ENCODE assay signal across 22 mouse cellular contexts in the genomic region with DNA sequence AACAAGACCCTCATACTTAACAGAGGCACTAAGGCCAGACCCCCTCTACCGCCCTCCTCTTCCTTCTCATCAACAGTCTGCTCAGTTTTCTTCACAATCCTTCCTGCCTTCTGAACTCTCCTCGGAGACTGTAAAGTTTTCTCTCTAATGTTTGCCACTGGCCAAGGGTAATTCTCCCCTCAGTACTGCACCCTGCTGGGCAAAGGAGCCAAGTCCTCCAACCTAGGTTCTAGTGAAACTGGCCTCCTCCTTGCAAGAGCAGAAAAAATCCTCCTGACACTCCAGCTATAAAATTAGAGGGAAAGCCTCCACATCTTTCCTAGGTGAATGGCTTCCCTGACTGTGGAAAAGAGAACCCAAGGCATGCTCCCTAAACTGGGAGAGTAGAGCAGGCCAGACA. TPM values are rescaled to one million over a fixed set of nuclear protein-coding genes. Genes with fewer than 3 reads are reported as not detected.
DNase-seq lines count a peak whose midpoint lies in the region; ATAC-seq and TF ChIP-seq lines count a peak whose summit lies in the region.
"Had no signal": no experiment of that assay in that cellular context is flagged by ENCODE, and none has a peak within 500 bp of the region (broad histone marks: within the 10 kb centered on the region; RNA-seq: fewer than 3 reads in every experiment).

No protein-coding gene starts in this region.

- no peaks in the 10 kb centered on the region for H3K9me3 ChIP-seq in intestine, postnatal 0 days (ENCODE audit: control insufficient read depth)
- H3K9me3 ChIP-seq in intestine, embryonic 15.5 days: no peaks in the 10 kb centered on the region
- no peaks in the 10 kb centered on the region for H3K9me3 ChIP-seq in lung, postnatal 0 days (ENCODE audit: low read length)
- H3K9me3 ChIP-seq in stomach, postnatal 0 days (ENCODE audit: control insufficient read depth, low read length): no peaks in the 10 kb centered on the region
- H3K9me3 ChIP-seq in midbrain, embryonic 14.5 days (ENCODE audit: control insufficient read depth, low read length): no peaks in the 10 kb centered on the region
- H3K9me3 ChIP-seq: embryonic facial prominence, embryonic 12.5 days; heart, embryonic 15.5 days; hindbrain, embryonic 10.5 days; limb, embryonic 13.5 days; liver, embryonic 12.5 days had no signal

- H3K4me1 ChIP-seq in intestine, postnatal 0 days (replicated peaks; ENCODE audit: control insufficient read depth, insufficient read depth, low read length): no peaks in the 10 kb centered on the region
- H3K4me1 ChIP-seq in intestine, embryonic 15.5 days (replicated peaks): no peaks in the 10 kb centered on the region
- H3K4me1 ChIP-seq in lung, postnatal 0 days (ENCODE audit: insufficient read depth, low read depth, low read length): no peaks in the 10 kb centered on the region
- no peaks in the 10 kb centered on the region for H3K4me1 ChIP-seq in stomach, postnatal 0 days (replicated peaks; ENCODE audit: control insufficient read depth, insufficient read depth)
- H3K4me1 ChIP-seq in midbrain, embryonic 14.5 days (ENCODE audit: control insufficient read depth, insufficient read depth, low read length): no peaks in the 10 kb centered on the region
- H3K4me1 ChIP-seq: embryonic facial prominence, embryonic 12.5 days; heart, embryonic 15.5 days; hindbrain, embryonic 10.5 days; limb, embryonic 13.5 days; liver, embryonic 12.5 days had no signal

- H3K9ac ChIP-seq in intestine, postnatal 0 days (ENCODE audit: low read depth, low read length): no peak overlapping the region
- H3K9ac ChIP-seq in intestine, embryonic 15.5 days: no peak overlapping the region
- no peak overlapping the region for H3K9ac ChIP-seq in lung, postnatal 0 days (replicated peaks; ENCODE audit: low read depth)
- H3K9ac ChIP-seq in stomach, postnatal 0 days (ENCODE audit: low read length): no peak overlapping the region
- no peak overlapping the region for H3K9ac ChIP-seq in midbrain, embryonic 14.5 days (replicated peaks; ENCODE audit: low read length)
- H3K9ac ChIP-seq: embryonic facial prominence, embryonic 12.5 days; heart, embryonic 15.5 days; limb, embryonic 13.5 days; liver, embryonic 12.5 days had no signal

- no peak overlapping the region for H3K27ac ChIP-seq in intestine, postnatal 0 days (ENCODE audit: low read depth, low read length)
- H3K27ac ChIP-seq in intestine, embryonic 15.5 days: no peak overlapping the region
- H3K27ac ChIP-seq in lung, postnatal 0 days (ENCODE audit: low read length): no peak overlapping the region
- H3K27ac ChIP-seq in stomach, postnatal 0 days (replicated peaks): no peak overlapping the region
- no peak overlapping the region for H3K27ac ChIP-seq in midbrain, embryonic 14.5 days (replicated peaks; ENCODE audit: low read depth, low read length)
- H3K27ac ChIP-seq: embryonic facial prominence, embryonic 12.5 days; heart, embryonic 15.5 days; hindbrain, embryonic 10.5 days; limb, embryonic 13.5 days; liver, embryonic 12.5 days had no signal

- no peak for TF ChIP-seq EP300 in lung, postnatal 0 days (IDR thresholded peaks at IDR 0.05)
- no peak for TF ChIP-seq EP300 in stomach, postnatal 0 days (optimal IDR thresholded peaks at IDR 0.05)

- DNase-seq in lung, postnatal 0 days (ENCODE audit: low spot score): no peak
- DNase-seq in lung, postnatal 10 days: no peak
- no peak for DNase-seq in Patski (ENCODE audit: low read depth, low spot score)
- peak; percentile 17 for DNase-seq in stomach, postnatal 0 days (ENCODE audit: low spot score)
- DNase-seq in midbrain, embryonic 14.5 days: no peak
- DNase-seq in adrenal gland, postnatal 14 days: no peak
- DNase-seq: adrenal gland, postnatal 36 days; cerebellum, adult 11 months; cerebellum, postnatal 14 days; gastrocnemius, postnatal 36 days; layer of hippocampus, postnatal 36 days; lung, adult 18-20 months had no signal

- ATAC-seq in intestine, postnatal 0 days: no peak
- no peak for ATAC-seq in intestine, embryonic 15.5 days
- no peak for ATAC-seq in lung, postnatal 0 days
- no peak for ATAC-seq in Patski
- no peak for ATAC-seq in stomach, postnatal 0 days (ENCODE audit: low FRiP score, low TSS enrichment)
- ATAC-seq in midbrain, embryonic 14.5 days (ENCODE audit: low FRiP score, low TSS enrichment): no peak
- ATAC-seq: hindbrain, embryonic 16.5 days; intestine, embryonic 16.5 days; liver, embryonic 12.5 days had no signal

- TF ChIP-seq CTCF in intestine, postnatal 0 days (IDR thresholded peaks at IDR 0.05; ENCODE audit: low read depth): peak; percentile 59
- TF ChIP-seq CTCF in lung, postnatal 0 days (IDR thresholded peaks at IDR 0.05): peak; percentile 46
- TF ChIP-seq CTCF in Patski (IDR thresholded peaks at IDR 0.05): peak; percentile 45
- TF ChIP-seq CTCF in stomach, postnatal 0 days (IDR thresholded peaks at IDR 0.05; ENCODE audit: low read depth): peak; percentile 47

- H3K4me3 ChIP-seq in intestine, postnatal 0 days (ENCODE audit: low read depth, low read length): no peak overlapping the region
- H3K4me3 ChIP-seq in intestine, embryonic 15.5 days (replicated peaks): no peak overlapping the region
- no peak overlapping the region for H3K4me3 ChIP-seq in lung, postnatal 0 days (ENCODE audit: low read depth, low read length)
- no peak overlapping the region for H3K4me3 ChIP-seq in stomach, postnatal 0 days (ENCODE audit: low read depth, low read length)
- H3K4me3 ChIP-seq in midbrain, embryonic 14.5 days (replicated peaks; ENCODE audit: low read depth, low read length): no peak overlapping the region
- H3K4me3 ChIP-seq: embryonic facial prominence, embryonic 12.5 days; heart, embryonic 15.5 days; hindbrain, embryonic 10.5 days; limb, embryonic 13.5 days; liver, embryonic 12.5 days had no signal

- H3K4me2 ChIP-seq in intestine, postnatal 0 days (replicated peaks; ENCODE audit: low read depth): no peak overlapping the region
- no peak overlapping the region for H3K4me2 ChIP-seq in intestine, embryonic 15.5 days (replicated peaks)
- H3K4me2 ChIP-seq in lung, postnatal 0 days (replicated peaks; ENCODE audit: low read depth, low read length): no peak overlapping the region
- no peak overlapping the region for H3K4me2 ChIP-seq in stomach, postnatal 0 days (replicated peaks; ENCODE audit: low read depth)
- no peak overlapping the region for H3K4me2 ChIP-seq in midbrain, embryonic 14.5 days (ENCODE audit: low read length)
- H3K4me2 ChIP-seq: embryonic facial prominence, embryonic 12.5 days; heart, embryonic 15.5 days; limb, embryonic 13.5 days; liver, embryonic 12.5 days; midbrain, embryonic 11.5 days had no signal

- 46% methylated on average over 2 of the region's 2 CpGs for WGBS in intestine, postnatal 0 days
- 61% methylated on average over 2 of the region's 2 CpGs for WGBS in intestine, embryonic 15.5 days
- WGBS in lung, postnatal 0 days: 45% methylated on average over 2 of the region's 2 CpGs
- 49% methylated on average over 2 of the region's 2 CpGs for WGBS in stomach, postnatal 0 days
- WGBS in midbrain, embryonic 14.5 days: 75% methylated on average over 2 of the region's 2 CpGs

- POLR2A ChIA-PET in Patski (lab: Charles Lee): no interaction called here

- no peaks in the 10 kb centered on the region for H3K36me3 ChIP-seq in intestine, postnatal 0 days (ENCODE audit: control insufficient read depth, insufficient read depth)
- no peaks in the 10 kb centered on the region for H3K36me3 ChIP-seq in intestine, embryonic 15.5 days
- no peaks in the 10 kb centered on the region for H3K36me3 ChIP-seq in lung, postnatal 0 days (ENCODE audit: insufficient read depth, low read length)
- H3K36me3 ChIP-seq in stomach, postnatal 0 days (ENCODE audit: control insufficient read depth, insufficient read depth, low read length): no peaks in the 10 kb centered on the region
- H3K36me3 ChIP-seq in midbrain, embryonic 14.5 days (ENCODE audit: control insufficient read depth, insufficient read depth, low read length): no peaks in the 10 kb centered on the region
- H3K36me3 ChIP-seq: embryonic facial prominence, embryonic 12.5 days; heart, embryonic 15.5 days; hindbrain, embryonic 10.5 days; limb, embryonic 13.5 days; liver, embryonic 12.5 days had no signal

- CTCF ChIA-PET in Patski (lab: Charles Lee): no interaction called here

- no peaks in the 10 kb centered on the region for H3K27me3 ChIP-seq in intestine, postnatal 0 days (replicated peaks; ENCODE audit: control insufficient read depth, insufficient read depth, low read length)
- no peaks in the 10 kb centered on the region for H3K27me3 ChIP-seq in intestine, embryonic 15.5 days (replicated peaks)
- no peaks in the 10 kb centered on the region for H3K27me3 ChIP-seq in lung, postnatal 0 days (replicated peaks; ENCODE audit: insufficient read depth, low read length)
- H3K27me3 ChIP-seq in Patski: peaks cover 17% of the 10 kb centered on the region
- H3K27me3 ChIP-seq in stomach, postnatal 0 days (ENCODE audit: control insufficient read depth, insufficient read depth, low read length): no peaks in the 10 kb centered on the region
- H3K27me3 ChIP-seq in midbrain, embryonic 14.5 days (ENCODE audit: control insufficient read depth, insufficient read depth, low read length): no peaks in the 10 kb centered on the region
- H3K27me3 ChIP-seq: embryonic facial prominence, embryonic 12.5 days; heart, embryonic 15.5 days; liver, embryonic 12.5 days had no signal

- in situ Hi-C loops in Patski (cut with MboI; ENCODE audit: low pct_unique_long_range_greater_than_20kb): loop anchor here (25.0 kb wide), 1 partner anchor 658 kb away; no protein-coding TSS in a partner anchor

RNA-seq across cellular contexts. Expression of a gene that starts 16.6 kb away (rescaled TPM):
- 1.6 and 2.4 TPM in 2 replicates for polyA plus RNA-seq in intestine, postnatal 0 days (2015; fragmentation: Nextera tagmentation; extraction: Ambion mirVana)
- 2.7 and 2.9 TPM in 2 replicates for polyA plus RNA-seq in intestine, embryonic 15.5 days (2015; fragmentation: Nextera tagmentation; extraction: Ambion mirVana)
- polyA plus RNA-seq in lung, postnatal 0 days (2015; fragmentation: Nextera tagmentation; extraction: Ambion mirVana): 0.17 TPM in 2 replicates
- 5.1 TPM for polyA plus RNA-seq in Patski (2021)
- 0.13 and 0.17 TPM in 2 replicates for polyA plus RNA-seq in stomach, postnatal 0 days (2015; fragmentation: Nextera tagmentation; extraction: Ambion mirVana)
- polyA plus RNA-seq in midbrain, embryonic 14.5 days (2014; fragmentation: Nextera tagmentation; extraction: Ambion mirVana): 0.78 and 1.1 TPM in 2 replicates
- 1.6 and 1.8 TPM in 2 replicates for total RNA-seq in adrenal gland, postnatal 14 days (2021)
